Mouse (Mus musculus) CH12.LX (cell line): ENCODE data around the gene H3f3b. TPM values are rescaled to one million over a fixed set of nuclear protein-coding genes. Genes with fewer than 3 reads are reported as not detected.

Experiments
- DNase-seq: peaks from one replicate; pipeline ENCODE4 v3.0.0-alpha.2; 2013; ENCODE audit errors: extremely low read depth
- H3K27ac ChIP-seq: 2 replicates; pipeline ENCODE4 v1.5.1; 2012; ENCODE audit warnings: low read depth, mild to moderate bottlenecking, control low read depth, moderate library complexity; ENCODE audit not compliant: insufficient read depth
- H3K27me3 ChIP-seq: replicated peaks from 2 replicates; pipeline ENCODE3; 2012; ENCODE audit warnings: inconsistent platforms
- H3K36me3 ChIP-seq, 2 experiments: replicated peaks in 1 of 2; 2 replicates each; pipeline versions ENCODE3 to v1.6.1; 2012; ENCODE audit warnings: inconsistent platforms in 1 of 2, low read length in 1 of 2, mild to moderate bottlenecking in 1 of 2, mixed read lengths in 1 of 2, moderate library complexity in 1 of 2; ENCODE audit not compliant: control insufficient read depth in 1 of 2, insufficient read depth in 1 of 2
- H3K4me1 ChIP-seq, 2 experiments: 2 replicates each; pipeline ENCODE4 v1.6.1; 2012; ENCODE audit warnings: inconsistent platforms in 1 of 2, moderate library complexity in 1 of 2; ENCODE audit not compliant: insufficient read depth in 2 of 2, control insufficient read depth in 1 of 2
- H3K4me2 ChIP-seq: 2 replicates; pipeline ENCODE4 v1.6.1; 2012; ENCODE audit warnings: low read depth, mild to moderate bottlenecking, control low read depth; ENCODE audit not compliant: poor library complexity, insufficient read depth, severe bottlenecking
- H3K4me3 ChIP-seq, 3 experiments: fragments of 150-350 bp in 1 of 3; sonication (generic) in 1 of 3; replicated peaks in 1 of 3; 2 replicates each; pipeline versions ENCODE3 to v1.5.1; 2011 to 2012; ENCODE audit warnings: low read depth in 2 of 3, low read length in 2 of 3, mild to moderate bottlenecking in 2 of 3, moderate library complexity in 2 of 3, control low read depth in 1 of 3, improper control_type of control experiment in 1 of 3, inconsistent platforms in 1 of 3, mixed read lengths in 1 of 3; ENCODE audit not compliant: poor library complexity in 1 of 3
- H3K79me2 ChIP-seq: replicated peaks from 2 replicates; pipeline ENCODE4 v1.6.1; 2012; ENCODE audit warnings: mild to moderate bottlenecking, moderate library complexity; ENCODE audit not compliant: control insufficient read depth, poor library complexity, insufficient read depth, severe bottlenecking; ENCODE audit errors: extremely low read depth
- H3K9ac ChIP-seq: 2 replicates; pipeline ENCODE4 v1.6.1; 2012; ENCODE audit warnings: low read depth, mild to moderate bottlenecking, control low read depth, moderate library complexity; ENCODE audit not compliant: insufficient read depth
- H3K9me3 ChIP-seq: replicated peaks from 2 replicates; pipeline ENCODE3; 2012; ENCODE audit warnings: low read length, inconsistent platforms, mixed read lengths
- BHLHE40 ChIP-seq: IDR thresholded peaks from 2 replicates; pipeline ENCODE4 v1.6.1; 2011; ENCODE audit warnings: mild to moderate bottlenecking, low read depth, low read length, improper control_type of control experiment
- CTCF ChIP-seq, 2 experiments: IDR thresholded peaks in 1 of 2; conservative IDR thresholded peaks in 1 of 2; 2 replicates each; pipeline ENCODE4 v1.5.1; 2011 to 2012; ENCODE audit warnings: low read depth in 2 of 2, low read length in 2 of 2, improper control_type of control experiment in 1 of 2, inconsistent platforms in 1 of 2, mild to moderate bottlenecking in 1 of 2, moderate library complexity in 1 of 2
- E2F4 ChIP-seq: IDR thresholded peaks from 2 replicates; pipeline ENCODE4 v1.6.1; 2011; ENCODE audit warnings: low read depth, low read length, improper control_type of control experiment; ENCODE audit not compliant: insufficient replicate concordance
- EP300 ChIP-seq: IDR thresholded peaks from 2 replicates; pipeline ENCODE4 v1.6.1; 2011; ENCODE audit warnings: low read length, improper control_type of control experiment
- ETS1 ChIP-seq: conservative IDR thresholded peaks from 2 replicates; pipeline ENCODE4 v1.6.1; 2012; ENCODE audit warnings: low read depth, mild to moderate bottlenecking, inconsistent platforms, low read length, improper control_type of control experiment, moderate library complexity
- GABPA ChIP-seq: IDR thresholded peaks from 2 replicates; pipeline ENCODE4 v1.6.1; 2012; ENCODE audit warnings: low read depth, low read length, improper control_type of control experiment, inconsistent platforms; ENCODE audit not compliant: insufficient replicate concordance
- IRF4 ChIP-seq: IDR thresholded peaks from 2 replicates; pipeline ENCODE4 v1.6.1; 2014; ENCODE audit warnings: low read depth, mild to moderate bottlenecking, inconsistent platforms, low read length, improper control_type of control experiment
- JUN ChIP-seq: IDR thresholded peaks from 2 replicates; pipeline ENCODE4 v1.6.1; 2011; ENCODE audit warnings: low read depth, mild to moderate bottlenecking, low read length, improper control_type of control experiment, moderate library complexity; ENCODE audit not compliant: insufficient read depth
- KAT2A ChIP-seq: IDR thresholded peaks from 2 replicates; pipeline ENCODE4 v1.6.1; 2012; ENCODE audit warnings: low read length, improper control_type of control experiment, inconsistent platforms; ENCODE audit not compliant: insufficient replicate concordance
- MAFK ChIP-seq: IDR thresholded peaks from 2 replicates; pipeline ENCODE4 v1.6.1; 2011; ENCODE audit warnings: low read length, improper control_type of control experiment; ENCODE audit not compliant: insufficient replicate concordance
- MAX ChIP-seq: IDR thresholded peaks from 2 replicates; pipeline ENCODE4 v1.6.1; 2011; ENCODE audit warnings: low read length, improper control_type of control experiment
- MAZ ChIP-seq: IDR thresholded peaks from 2 replicates; pipeline ENCODE4 v1.6.1; 2012; ENCODE audit warnings: low read depth, mild to moderate bottlenecking, inconsistent platforms, low read length, improper control_type of control experiment, moderate library complexity
- MYC ChIP-seq: IDR thresholded peaks from 2 replicates; pipeline ENCODE4 v1.6.1; 2011; ENCODE audit warnings: low read depth, mild to moderate bottlenecking, improper control_type of control experiment, low read length
- NELFE ChIP-seq: IDR thresholded peaks from 2 replicates; pipeline ENCODE4 v1.6.1; 2011; ENCODE audit warnings: low read depth, low read length, improper control_type of control experiment
- NRF1 ChIP-seq: IDR thresholded peaks from 2 replicates; pipeline ENCODE4 v1.6.1; 2014; ENCODE audit warnings: low read depth, mild to moderate bottlenecking, inconsistent platforms, low read length, improper control_type of control experiment, moderate library complexity
- PAX5 ChIP-seq: IDR thresholded peaks from 2 replicates; pipeline ENCODE4 v1.6.1; 2012; ENCODE audit warnings: low read length, inconsistent platforms, mixed read lengths
- POLR2AphosphoS2 ChIP-seq: IDR thresholded peaks from 2 replicates; pipeline ENCODE4 v1.6.1; 2011; ENCODE audit warnings: low read depth, low read length, improper control_type of control experiment
- RAD21 ChIP-seq: IDR thresholded peaks from 2 replicates; pipeline ENCODE4 v1.6.1; 2011; ENCODE audit warnings: low read depth, mild to moderate bottlenecking, low read length, improper control_type of control experiment, moderate library complexity
- RCOR1 ChIP-seq: conservative IDR thresholded peaks from 2 replicates; pipeline ENCODE4 v1.6.1; 2012; ENCODE audit warnings: low read depth, mild to moderate bottlenecking, inconsistent platforms, low read length, improper control_type of control experiment
- SIN3A ChIP-seq: IDR thresholded peaks from 2 replicates; pipeline ENCODE4 v1.6.1; 2012; ENCODE audit warnings: low read length, improper control_type of control experiment, inconsistent platforms
- TBP ChIP-seq: conservative IDR thresholded peaks from 2 replicates; pipeline ENCODE4 v1.6.1; 2011; ENCODE audit warnings: low read depth, low read length, improper control_type of control experiment
- TCF12 ChIP-seq: IDR thresholded peaks from 2 replicates; pipeline ENCODE4 v1.6.1; 2014; ENCODE audit warnings: low read depth, mild to moderate bottlenecking, inconsistent platforms, low read length, improper control_type of control experiment
- USF1 ChIP-seq: IDR thresholded peaks from 2 replicates; pipeline ENCODE4 v1.6.1; 2014; ENCODE audit warnings: low read depth, mild to moderate bottlenecking, inconsistent platforms, low read length, improper control_type of control experiment
- ZKSCAN1 ChIP-seq: IDR thresholded peaks from 2 replicates; pipeline ENCODE4 v1.6.1; 2012; ENCODE audit warnings: low read depth, inconsistent platforms, low read length, improper control_type of control experiment, borderline replicate concordance
- ZNF384 ChIP-seq: IDR thresholded peaks from 2 replicates; pipeline ENCODE4 v1.6.1; 2012; ENCODE audit warnings: low read depth, low read length, improper control_type of control experiment, inconsistent platforms
- dilution Hi-C: fragments of 300-500 bp; cut with MboI; formaldehyde crosslinking; loops from 2 replicates; pipeline ENCODE4 v1.14.3; 2020; ENCODE audit warnings: low sequenced_read_pairs; ENCODE audit not compliant: extremely low pct_unique_long_range_greater_than_20kb, extremely low pct_ligation_motif_present
- in situ Hi-C: fragments of 300-500 bp; cut with MboI; formaldehyde crosslinking; loops from 3 replicates; pipeline ENCODE4 v1.14.3; 2019; ENCODE audit warnings: low sequenced_read_pairs, low pct_ligation_motif_present, low pct_unique_long_range_greater_than_20kb, mixed read lengths
- polyA plus RNA-seq: library from polyadenylated mRNA; unstranded; fragments of >175 nt; gene quantifications from 2 replicates; pipeline ENCODE4 v1.2.1, GENCODE M21; 2012; ENCODE audit warnings: low read depth; ENCODE audit not compliant: insufficient read length
- total RNA-seq, 2 experiments: library from RNA; depleted of rRNA; stranded (reverse); fragments of 300-350 nt in 1 of 2; fragments of >200 nt in 1 of 2; gene quantifications; 2 replicates each; pipeline ENCODE4 v1.2.3; 2012 to 2014

The H3f3b gene
- total and polyA plus RNA-seq, 3 experiments = 340 to 889 (median 567) TPM

- TF ChIP-seq EP300 = no peak
- TF ChIP-seq, all 38 proteins: peak for 11
Measured at GRCm38 (mm10) chr11:116018106-116018505, 9.7 kb downstream of the H3f3b start (continued).

- Histone ChIP-seq H3K9ac (no peak overlapping the region), H3K9me3 (no peaks in the 10 kb centered on the region), H3K4me2 (no peak overlapping the region), H3K4me3 (no peak overlapping the region), H3K4me1 (peaks cover 7 to 31% of the 10 kb centered on the region in 2 experiments), H3K79me2 (peaks cover 6% of the 10 kb centered on the region; the same call in 1 of the 2 replicates), H3K36me3 (peaks cover 6 to 13% of the 10 kb centered on the region in 2 experiments), H3K27ac (no peak overlapping the region), H3K27me3 (no peaks in the 10 kb centered on the region)
- in situ Hi-C loops (loop anchor here (25.0 kb wide), 1 partner anchor 403 kb away; the partner anchor contains the start of genes Gga3, Mif4gd and Mrps7), dilution Hi-C loops (no loop called here)
- no peak for DNase-seq
- TF ChIP-seq USF1 = no peak
- TF ChIP-seq ZNF384 = no peak
- TF ChIP-seq ETS1 = no peak
- TF ChIP-seq EP300 = no peak
- TF ChIP-seq KAT2A = no peak
- TF ChIP-seq E2F4 = no peak
- no peak for TF ChIP-seq NELFE
- TF ChIP-seq MAX = no peak
- no peak for TF ChIP-seq GABPA
- TF ChIP-seq BHLHE40 = no peak
- no peak for TF ChIP-seq TBP
- no peak for TF ChIP-seq ZKSCAN1
Measured at GRCm38 (mm10) chr11:116014821-116015220, 12.9 kb downstream of the H3f3b start.

- Histone ChIP-seq H3K4me1 (peaks cover 7 to 43% of the 10 kb centered on the region in 2 experiments), H3K4me3 (peak within 1 kb of the TSS; percentile 67 to 98 (median 82)), H3K9ac (peak within 1 kb of the TSS; percentile 51), H3K9me3 (no peaks in the 10 kb centered on the region), H3K4me2 (peak within 1 kb of the TSS; percentile 75), H3K79me2 (peaks cover 6% of the 10 kb centered on the region; the same call in 1 of the 2 replicates), H3K27ac (peak within 1 kb of the TSS; percentile 70), H3K27me3 (no peaks in the 10 kb centered on the region), H3K36me3 (peaks cover 29 to 37% of the 10 kb centered on the region in 2 experiments)
- in situ Hi-C loops = loop anchor here (25.0 kb wide), 1 partner anchor 400 kb away; the partner anchor contains the start of genes Gga3, Mif4gd and Mrps7
- dilution Hi-C loops = no loop called here
- peak; percentile 98 for DNase-seq
- TF ChIP-seq CTCF (conservative IDR thresholded peaks at IDR 0.05 in 1 of 2, IDR thresholded peaks at IDR 0.05 in 1 of 2; ENCODE audit: low read depth in 2 of 2, low read length in 2 of 2) = no peak
- TF ChIP-seq TBP = peak; percentile 53; the same call in 1 of the 2 replicates
- 0 out of 2 replicates have a peak, but pooled peaks have one; percentile 30 for TF ChIP-seq KAT2A
- no peak; the same call in 1 of the 2 replicates for TF ChIP-seq MAZ
- peak; percentile 97 for TF ChIP-seq SIN3A
- peak; percentile 61 for TF ChIP-seq NRF1
- peak; percentile 82 for TF ChIP-seq USF1
- no peak for TF ChIP-seq EP300
- TF ChIP-seq BHLHE40 = peak; percentile 96
- peak; percentile 43 for TF ChIP-seq ETS1
- peak; percentile 93 for TF ChIP-seq TCF12
- TF ChIP-seq RCOR1 = peak; percentile 24; the same call in 1 of the 2 replicates
- peak; percentile 90 for TF ChIP-seq NELFE
- no peak for TF ChIP-seq RAD21
- TF ChIP-seq IRF4 = peak; percentile 27
- TF ChIP-seq GABPA = no peak
- TF ChIP-seq MAX = peak; percentile 89
- TF ChIP-seq ZKSCAN1 = no peak
- TF ChIP-seq ZNF384 = no peak
- TF ChIP-seq JUN = no peak
- no peak for TF ChIP-seq MAFK
- TF ChIP-seq MYC = peak; percentile 91
- no peak for TF ChIP-seq PAX5
- peak; percentile 73; the same call in 1 of the 2 replicates for TF ChIP-seq POLR2AphosphoS2
Measured at GRCm38 (mm10) chr11:116012262-116012947, 15.4 kb downstream of the H3f3b start, which contains the start of gene Galk1. Gene Galk1, minus strand, starts transcription at chr11:116012719.
